Mouse (Mus musculus): Measurements from ENCODE around the gene Cabp7.

DNA sequence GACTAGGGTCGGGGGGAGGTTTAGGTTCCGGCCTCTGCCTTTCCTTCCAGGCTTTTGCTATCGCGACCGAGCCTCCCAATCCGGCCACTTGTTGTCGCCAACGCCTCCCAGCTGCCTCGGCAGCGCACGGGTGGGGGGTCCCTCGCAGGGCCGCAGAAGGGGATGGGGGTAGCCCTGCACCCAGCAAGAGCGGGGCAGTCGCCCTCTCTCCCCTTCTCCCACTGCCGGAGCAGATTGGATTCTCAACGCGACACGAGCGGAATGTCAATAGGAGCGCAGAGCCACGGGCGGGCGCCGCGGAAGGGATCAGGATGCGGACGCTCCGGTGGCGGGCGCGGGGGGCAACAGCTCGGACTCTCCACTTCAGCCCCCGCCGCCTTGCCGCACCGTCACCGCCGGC lies 609 bp downstream of the Cabp7 start:
- no peak for TF ChIP-seq CTCF (IDR thresholded peaks at IDR 0.05; ENCODE audit: low read depth)
- no peak for TF ChIP-seq EP300 (IDR thresholded peaks at IDR 0.05; ENCODE audit: low read depth)
